Mouse (Mus musculus) stomach, postnatal 0 days (tissue): ENCODE measurements at regions not wholly inside any gene's neighbourhood (a gene's known extent, or its start where the extent isn't known, plus 50 kb on each side); places are given as distances from the start of the nearest gene placed in this dataset.

Experiments used
- ATAC-seq: fragments of 200-750 bp; cut with Nextera tagmentation; 2 replicates; pipeline ENCODE4 v1.8.0; 2017; ENCODE audit not compliant: low FRiP score, low TSS enrichment
- DNase-seq: peaks from one replicate; pipeline ENCODE4 v3.0.0-alpha.2; 2016; ENCODE audit warnings: low spot score
- H3K27ac ChIP-seq: fragments of 300-500 bp; sonication (generic); replicated peaks from 2 replicates; pipeline ENCODE4 v1.5.1; 2014; ENCODE audit warnings: mild to moderate bottlenecking, control low read depth
- H3K27me3 ChIP-seq: fragments of 300-500 bp; sonication (generic); 2 replicates; pipeline ENCODE4 v1.6.1; 2014; ENCODE audit warnings: low read length; ENCODE audit not compliant: control insufficient read depth, insufficient read depth
- H3K36me3 ChIP-seq: fragments of 300-500 bp; sonication (generic); 2 replicates; pipeline ENCODE4 v1.6.1; 2014; ENCODE audit warnings: low read length, mixed read lengths; ENCODE audit not compliant: control insufficient read depth, insufficient read depth
- H3K4me1 ChIP-seq: fragments of 300-500 bp; sonication (generic); replicated peaks from 2 replicates; pipeline ENCODE4 v1.6.1; 2014; ENCODE audit warnings: antibody characterized with exemption; ENCODE audit not compliant: control insufficient read depth, insufficient read depth
- H3K4me2 ChIP-seq: fragments of 300-500 bp; sonication (generic); replicated peaks from 2 replicates; pipeline ENCODE4 v1.6.1; 2014; ENCODE audit warnings: low read depth, mild to moderate bottlenecking, control low read depth, moderate library complexity
- H3K4me3 ChIP-seq: fragments of 300-500 bp; sonication (generic); 2 replicates; pipeline ENCODE4 v1.5.1; 2014; ENCODE audit warnings: low read depth, low read length, control low read depth
- H3K9ac ChIP-seq: fragments of 300-500 bp; sonication (generic); 2 replicates; pipeline ENCODE4 v1.6.1; 2014; ENCODE audit warnings: mild to moderate bottlenecking, low read length, control low read depth, mixed read lengths
- H3K9me3 ChIP-seq: fragments of 300-500 bp; sonication (generic); 2 replicates; pipeline ENCODE4 v1.6.1; 2016; ENCODE audit warnings: low read length; ENCODE audit not compliant: control insufficient read depth
- CTCF ChIP-seq: IDR thresholded peaks from 2 replicates; pipeline ENCODE4 v1.5.1; 2016; ENCODE audit warnings: antibody characterized with exemption, low read depth, mild to moderate bottlenecking, moderate library complexity
- EP300 ChIP-seq: optimal IDR thresholded peaks from 2 replicates; pipeline ENCODE3; 2016; ENCODE audit warnings: antibody characterized with exemption
- WGBS: fragments of 180-500 bp; shearing (Covaris S2); extraction: QIAGEN DNeasy Blood & Tissue Kit; methylation state at CpG from one replicate; pipeline ENCODE4 v1.1.7; 2014; 5-methylcytosine and 5-hydroxymethylcytosine counted together

GRCm38 (mm10) chr4:64635256-64635962 is 488.6 kb upstream of the Pappa start:
- Histone ChIP-seq H3K4me2 (no peak overlapping the region), H3K4me3 (no peak overlapping the region), H3K4me1 (no peaks in the 10 kb centered on the region), H3K36me3 (no peaks in the 10 kb centered on the region), H3K9me3 (no peaks in the 10 kb centered on the region), H3K9ac (no peak overlapping the region), H3K27me3 (no peaks in the 10 kb centered on the region), H3K27ac (no peak overlapping the region)
- ATAC-seq (no peak), DNase-seq (no peak)
- WGBS, result 88% methylated on average over 2 of the region's 2 CpGs
- TF ChIP-seq EP300 (no peak), CTCF (no peak)

GRCm38 (mm10) chr4:64640056-64640455 is 483.9 kb upstream of the Pappa start:
- no peak for TF ChIP-seq CTCF
- TF ChIP-seq EP300, result no peak
- no peak for DNase-seq
- no peak for ATAC-seq
- WGBS, result 79% methylated on average over 3 of the region's 3 CpGs
- no peaks in the 10 kb centered on the region for H3K27me3 ChIP-seq
- H3K27ac ChIP-seq, result no peak overlapping the region
- no peaks in the 10 kb centered on the region for H3K36me3 ChIP-seq
- H3K9ac ChIP-seq, result no peak overlapping the region
- no peaks in the 10 kb centered on the region for H3K4me1 ChIP-seq
- no peak overlapping the region for H3K4me3 ChIP-seq
- H3K9me3 ChIP-seq, result no peaks in the 10 kb centered on the region
- H3K4me2 ChIP-seq, result no peak overlapping the region

- H3K9ac ChIP-seq, result no peak overlapping the region
- H3K27me3 ChIP-seq, result no peaks in the 10 kb centered on the region
- H3K9me3 ChIP-seq, result no peaks in the 10 kb centered on the region
- WGBS, result 76% methylated on average over 1 of the region's 1 CpGs
- H3K4me1 ChIP-seq, result no peaks in the 10 kb centered on the region
- H3K4me3 ChIP-seq, result no peak overlapping the region
- no peak overlapping the region for H3K4me2 ChIP-seq
- TF ChIP-seq CTCF (no peak), EP300 (no peak)
- H3K36me3 ChIP-seq, result no peaks in the 10 kb centered on the region
- DNase-seq (no peak), ATAC-seq (no peak)
- no peak overlapping the region for H3K27ac ChIP-seq
These were observed 483.0 kb upstream of the Pappa start for GRCm38 (mm10) chr4:64640976-64641375.

- WGBS, result 87% methylated on average over 2 of the region's 2 CpGs
- Histone ChIP-seq H3K4me1 (no peaks in the 10 kb centered on the region), H3K9me3 (no peaks in the 10 kb centered on the region), H3K36me3 (no peaks in the 10 kb centered on the region), H3K4me3 (no peak overlapping the region), H3K27me3 (no peaks in the 10 kb centered on the region), H3K9ac (no peak overlapping the region), H3K27ac (no peak overlapping the region), H3K4me2 (no peak overlapping the region)
- ATAC-seq, result no peak
- TF ChIP-seq CTCF (no peak), EP300 (no peak)
- DNase-seq, result no peak
These were observed 478.8 kb upstream of the Pappa start for GRCm38 (mm10) chr4:64645141-64645540.

- Histone ChIP-seq H3K9ac (no peak overlapping the region), H3K9me3 (no peaks in the 10 kb centered on the region), H3K36me3 (no peaks in the 10 kb centered on the region), H3K4me3 (no peak overlapping the region), H3K4me1 (no peaks in the 10 kb centered on the region), H3K27ac (no peak overlapping the region), H3K4me2 (no peak overlapping the region), H3K27me3 (no peaks in the 10 kb centered on the region)
- WGBS, result 83% methylated on average over 3 of the region's 3 CpGs
- TF ChIP-seq CTCF (no peak), EP300 (no peak)
- ATAC-seq (no peak), DNase-seq (no peak)
These were observed 469.8 kb upstream of the Pappa start for GRCm38 (mm10) chr4:64654157-64654556.

GRCm38 (mm10) chr4:64655534-64655933 is 468.4 kb upstream of the Pappa start:
- TF ChIP-seq CTCF (no peak), EP300 (no peak)
- Histone ChIP-seq H3K9me3 (no peaks in the 10 kb centered on the region), H3K27ac (no peak overlapping the region), H3K4me3 (no peak overlapping the region), H3K27me3 (no peaks in the 10 kb centered on the region), H3K9ac (no peak overlapping the region), H3K4me2 (no peak overlapping the region), H3K36me3 (no peaks in the 10 kb centered on the region), H3K4me1 (no peaks in the 10 kb centered on the region)
- DNase-seq (no peak), ATAC-seq (no peak)
